Mouse (Mus musculus) neural tube, embryonic 12.5 days (tissue): ENCODE data around the gene Hdac4. TPM values are rescaled to one million over a fixed set of nuclear protein-coding genes. Genes with fewer than 3 reads are reported as not detected.

Source experiments
- ATAC-seq: fragments of 200-750 bp; cut with Nextera tagmentation; 2 replicates; pipeline ENCODE4 v1.8.0; 2017; ENCODE audit warnings: low read depth, mild to moderate bottlenecking, moderate TSS enrichment, moderate library complexity; ENCODE audit not compliant: low FRiP score
- H3K27ac ChIP-seq: fragments of 300-500 bp; sonication (generic); 2 replicates; pipeline ENCODE4 v1.5.1; 2016
- H3K27me3 ChIP-seq: fragments of 300-500 bp; sonication (generic); replicated peaks from 2 replicates; pipeline ENCODE4 v1.6.1; 2016; ENCODE audit warnings: mild to moderate bottlenecking
- H3K36me3 ChIP-seq: fragments of 300-500 bp; sonication (generic); 2 replicates; pipeline ENCODE4 v1.6.1; 2016; ENCODE audit warnings: mild to moderate bottlenecking
- H3K4me1 ChIP-seq: fragments of 300-500 bp; sonication (generic); 2 replicates; pipeline ENCODE4 v1.6.1; 2016
- H3K4me2 ChIP-seq: fragments of 300-500 bp; sonication (generic); replicated peaks from 2 replicates; pipeline ENCODE4 v1.6.1; 2016; ENCODE audit warnings: mild to moderate bottlenecking
- H3K4me3 ChIP-seq: fragments of 300-500 bp; sonication (generic); 2 replicates; pipeline ENCODE4 v1.5.1; 2016
- H3K9ac ChIP-seq: fragments of 300-500 bp; sonication (generic); 2 replicates; pipeline ENCODE4 v1.6.1; 2016; ENCODE audit warnings: mild to moderate bottlenecking
- H3K9me3 ChIP-seq: fragments of 300-500 bp; sonication (generic); 2 replicates; pipeline ENCODE4 v1.6.1; 2016; ENCODE audit warnings: mild to moderate bottlenecking
- WGBS: fragments of 180-500 bp; shearing (Covaris S2); methylation state at CpG from one replicate; pipeline ENCODE4 v1.1.7; 2016; 5-methylcytosine and 5-hydroxymethylcytosine counted together
- polyA plus RNA-seq: library from polyadenylated mRNA; unstranded; fragments of >200 nt; fragmentation: Nextera tagmentation; extraction: Ambion mirVana; gene quantifications from 2 replicates; pipeline ENCODE4 v1.2.1, GENCODE M21; 2016

Gene Hdac4
- polyA plus RNA-seq, 1 experiment from 2014 or later = 26.6 TPM

- Histone ChIP-seq H3K9me3 (no peaks in the 10 kb centered on the region), H3K9ac (no peak overlapping the region), H3K4me2 (no peak overlapping the region), H3K4me1 (no peaks in the 10 kb centered on the region), H3K4me3 (no peak overlapping the region), H3K27ac (no peak overlapping the region), H3K27me3 (no peaks in the 10 kb centered on the region), H3K36me3 (peaks cover 15% of the 10 kb centered on the region)
- no peak for ATAC-seq
- 93% methylated on average over 3 of the region's 3 CpGs for WGBS
Measured at GRCm38 (mm10) chr1:92023906-92024305, 171.6 kb downstream of the Hdac4 start.

GRCm38 (mm10) chr1:92022009-92022408, 173.5 kb downstream of the Hdac4 start:
- 87% methylated on average over 4 of the region's 4 CpGs for WGBS
- Histone ChIP-seq H3K4me2 (no peak overlapping the region), H3K27ac (no peak overlapping the region), H3K4me3 (no peak overlapping the region), H3K4me1 (no peaks in the 10 kb centered on the region), H3K27me3 (no peaks in the 10 kb centered on the region), H3K36me3 (peaks cover 5% of the 10 kb centered on the region; the same call in 1 of the 2 replicates), H3K9ac (no peak overlapping the region), H3K9me3 (no peaks in the 10 kb centered on the region)
- no peak for ATAC-seq

- no peak overlapping the region for H3K4me2 ChIP-seq
- H3K4me3 ChIP-seq = no peak overlapping the region
- no peaks in the 10 kb centered on the region for H3K27me3 ChIP-seq
- peaks cover 9% of the 10 kb centered on the region; the same call in 1 of the 2 replicates for H3K36me3 ChIP-seq
- WGBS = 80% methylated on average over 4 of the region's 4 CpGs
- H3K9me3 ChIP-seq = no peaks in the 10 kb centered on the region
- no peak overlapping the region for H3K27ac ChIP-seq
- H3K4me1 ChIP-seq = no peaks in the 10 kb centered on the region
- no peak overlapping the region for H3K9ac ChIP-seq
- no peak for ATAC-seq
Measured at GRCm38 (mm10) chr1:92015938-92016672, 179.4 kb downstream of the Hdac4 start.

GRCm38 (mm10) chr1:92015252-92015651, 180.2 kb downstream of the Hdac4 start:
- H3K27ac ChIP-seq = no peak overlapping the region
- H3K9me3 ChIP-seq = no peaks in the 10 kb centered on the region
- H3K4me1 ChIP-seq = no peaks in the 10 kb centered on the region
- no peak for ATAC-seq
- H3K27me3 ChIP-seq = no peaks in the 10 kb centered on the region
- H3K9ac ChIP-seq = no peak overlapping the region
- H3K4me2 ChIP-seq = no peak overlapping the region
- H3K4me3 ChIP-seq = no peak overlapping the region
- peaks cover 9% of the 10 kb centered on the region; the same call in 1 of the 2 replicates for H3K36me3 ChIP-seq

- Histone ChIP-seq H3K27ac (no peak overlapping the region), H3K9ac (no peak overlapping the region), H3K27me3 (no peaks in the 10 kb centered on the region), H3K4me1 (no peaks in the 10 kb centered on the region), H3K4me2 (no peak overlapping the region), H3K9me3 (no peaks in the 10 kb centered on the region), H3K36me3 (peaks cover 9% of the 10 kb centered on the region; the same call in 1 of the 2 replicates), H3K4me3 (no peak overlapping the region)
- ATAC-seq = no peak
Measured at GRCm38 (mm10) chr1:92014496-92014895, 181.0 kb downstream of the Hdac4 start.

- Histone ChIP-seq H3K4me3 (no peak overlapping the region), H3K4me2 (no peak overlapping the region), H3K4me1 (no peaks in the 10 kb centered on the region), H3K36me3 (no peaks in the 10 kb centered on the region), H3K9me3 (no peaks in the 10 kb centered on the region), H3K27me3 (no peaks in the 10 kb centered on the region), H3K9ac (no peak overlapping the region), H3K27ac (no peak overlapping the region)
- ATAC-seq = no peak
- 61% methylated on average over 1 of the region's 1 CpGs for WGBS
Measured at GRCm38 (mm10) chr1:92006666-92007065, 188.8 kb downstream of the Hdac4 start.

GRCm38 (mm10) chr1:92005617-92005940, 189.9 kb downstream of the Hdac4 start:
- Histone ChIP-seq H3K4me1 (no peaks in the 10 kb centered on the region), H3K27me3 (no peaks in the 10 kb centered on the region), H3K4me2 (no peak overlapping the region), H3K4me3 (no peak overlapping the region), H3K9ac (no peak overlapping the region), H3K36me3 (no peaks in the 10 kb centered on the region), H3K27ac (no peak overlapping the region), H3K9me3 (no peaks in the 10 kb centered on the region)
- 87% methylated on average over 2 of the region's 2 CpGs for WGBS
- ATAC-seq = no peak

GRCm38 (mm10) chr1:92004906-92005616, 190.4 kb downstream of the Hdac4 start:
- 84% methylated on average over 8 of the region's 8 CpGs for WGBS
- Histone ChIP-seq H3K36me3 (no peaks in the 10 kb centered on the region; the same call in 1 of the 2 replicates), H3K27me3 (no peaks in the 10 kb centered on the region), H3K9me3 (no peaks in the 10 kb centered on the region), H3K4me1 (no peaks in the 10 kb centered on the region), H3K27ac (no peak overlapping the region), H3K9ac (no peak overlapping the region), H3K4me3 (no peak overlapping the region), H3K4me2 (no peak overlapping the region)
- no peak for ATAC-seq

GRCm38 (mm10) chr1:92004122-92004521, 191.4 kb downstream of the Hdac4 start:
- ATAC-seq = no peak
- Histone ChIP-seq H3K27me3 (no peaks in the 10 kb centered on the region), H3K9ac (no peak overlapping the region), H3K27ac (no peak overlapping the region), H3K4me3 (no peak overlapping the region), H3K4me2 (no peak overlapping the region), H3K9me3 (no peaks in the 10 kb centered on the region), H3K4me1 (no peaks in the 10 kb centered on the region), H3K36me3 (no peaks in the 10 kb centered on the region; the same call in 1 of the 2 replicates)
- 73% methylated on average over 1 of the region's 1 CpGs for WGBS

GRCm38 (mm10) chr1:92000226-92000625, 195.3 kb downstream of the Hdac4 start:
- Histone ChIP-seq H3K9ac (no peak overlapping the region), H3K4me3 (no peak overlapping the region), H3K9me3 (no peaks in the 10 kb centered on the region), H3K27me3 (no peaks in the 10 kb centered on the region), H3K4me1 (no peaks in the 10 kb centered on the region), H3K27ac (no peak overlapping the region), H3K4me2 (no peak overlapping the region), H3K36me3 (peaks cover 5% of the 10 kb centered on the region)
- no peak for ATAC-seq
- WGBS = 88% methylated on average over 2 of the region's 2 CpGs

- WGBS = 75% methylated on average over 9 of the region's 9 CpGs
- Histone ChIP-seq H3K4me2 (no peak overlapping the region), H3K9ac (no peak overlapping the region), H3K4me3 (no peak overlapping the region), H3K4me1 (no peaks in the 10 kb centered on the region), H3K27ac (no peak overlapping the region), H3K36me3 (peaks cover 42% of the 10 kb centered on the region), H3K27me3 (no peaks in the 10 kb centered on the region), H3K9me3 (no peaks in the 10 kb centered on the region)
- no peak for ATAC-seq
Measured at GRCm38 (mm10) chr1:91993658-91994165, 201.8 kb downstream of the Hdac4 start.

GRCm38 (mm10) chr1:91992652-91993051, 202.8 kb downstream of the Hdac4 start:
- Histone ChIP-seq H3K4me2 (no peak overlapping the region), H3K27me3 (no peaks in the 10 kb centered on the region), H3K9ac (no peak overlapping the region), H3K9me3 (no peaks in the 10 kb centered on the region), H3K4me3 (no peak overlapping the region), H3K36me3 (peaks cover 45% of the 10 kb centered on the region), H3K4me1 (no peaks in the 10 kb centered on the region), H3K27ac (no peak overlapping the region)
- WGBS = 84% methylated on average over 3 of the region's 3 CpGs
- no peak for ATAC-seq
